Mouse (Mus musculus) brain, embryonic 14.5 days (tissue): ENCODE measurements around the gene Mtcl1.

ENCODE experiments used
- CTCF ChIP-seq: fragments of 200-500 bp; IDR thresholded peaks from 2 replicates; pipeline ENCODE4 v1.5.1; 2012; ENCODE audit warnings: inconsistent platforms, mild to moderate bottlenecking, moderate library complexity, borderline replicate concordance; ENCODE audit not compliant: insufficient read depth, insufficient read length; ENCODE audit errors: extremely low read depth
- POLR2A ChIP-seq: fragments of 200-500 bp; IDR thresholded peaks from 2 replicates; pipeline ENCODE4 v1.6.1; 2012; ENCODE audit warnings: mild to moderate bottlenecking, inconsistent platforms, borderline replicate concordance; ENCODE audit not compliant: poor library complexity, insufficient read depth, insufficient read length, severe bottlenecking; ENCODE audit errors: extremely low read depth

DNA sequence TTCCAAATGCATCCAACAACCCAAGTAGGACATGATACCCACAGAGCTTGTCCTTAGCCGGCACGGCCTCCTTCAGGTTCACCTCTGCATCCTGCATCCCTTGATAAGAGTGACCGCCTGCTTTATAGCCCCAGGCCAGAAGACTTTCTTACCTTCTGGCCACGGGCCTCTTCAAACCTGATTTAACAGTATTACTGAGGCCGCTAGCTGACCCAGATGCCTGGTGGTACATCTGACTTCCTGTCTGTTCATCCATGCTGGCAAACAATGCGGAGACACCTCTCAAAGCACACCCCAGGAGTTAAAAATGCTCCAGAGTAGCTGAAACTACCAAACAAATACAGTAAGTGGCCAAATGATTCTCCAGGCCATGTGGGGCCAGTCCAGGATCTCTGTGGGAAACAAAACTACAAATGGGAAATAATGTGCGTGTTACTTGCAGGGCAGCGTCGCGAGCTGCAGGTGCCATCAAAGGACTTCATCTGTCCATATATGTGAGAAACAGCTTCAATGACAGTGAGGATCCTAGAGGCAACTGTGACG, 38.6 kb downstream of the Mtcl1 start:
- TF ChIP-seq POLR2A (no peak), CTCF (no peak)
